Comparison of ENCODE assay signal across 9 mouse cellular contexts in genomic region chr12:103241311-103242082, GRCm38 (mm10). TPM values are rescaled to one million over a fixed set of nuclear protein-coding genes. Genes with fewer than 3 reads are reported as not detected.
DNase-seq lines count a peak whose midpoint lies in the region; ATAC-seq and TF ChIP-seq lines count a peak whose summit lies in the region.
"Had no signal": no experiment of that assay in that cellular context is flagged by ENCODE, and none has a peak within 500 bp of the region (broad histone marks: within the 10 kb centered on the region; RNA-seq: fewer than 3 reads in every experiment).

No protein-coding gene starts in this region.

- H3K9ac ChIP-seq in hindbrain, embryonic 13.5 days, result peak overlapping the region; percentile 82
- peak overlapping the region; percentile 89 for H3K9ac ChIP-seq in midbrain, embryonic 12.5 days (replicated peaks)

- no peaks in the 10 kb centered on the region; the same call in 1 of the 2 replicates for H3K4me1 ChIP-seq in kidney, adult 2 months (ENCODE audit: control insufficient read depth, insufficient read depth, low read length)
- peaks cover 24% of the 10 kb centered on the region for H3K4me1 ChIP-seq in hindbrain, embryonic 13.5 days (replicated peaks)
- H3K4me1 ChIP-seq in midbrain, embryonic 12.5 days, result peaks cover 22% of the 10 kb centered on the region

- H3K4me2 ChIP-seq in hindbrain, embryonic 13.5 days, result peak overlapping the region; percentile 96
- peak overlapping the region; percentile 94 for H3K4me2 ChIP-seq in midbrain, embryonic 12.5 days (replicated peaks)

- no peak for TF ChIP-seq POLR2A in kidney, adult 2 months (IDR thresholded peaks at IDR 0.05; ENCODE audit: low read depth, low read length)
- TF ChIP-seq POLR2A in brain, embryonic 14.5 days (IDR thresholded peaks at IDR 0.05; ENCODE audit: borderline replicate concordance, extremely low read depth, insufficient read depth, insufficient read length, poor library complexity, severe bottlenecking), result no peak

- no peak overlapping the region for H3K27ac ChIP-seq in kidney, adult 2 months (ENCODE audit: insufficient read depth, low read depth, low read length)
- H3K27ac ChIP-seq in hindbrain, embryonic 13.5 days, result peak overlapping the region; percentile 76; the same call in 1 of the 2 replicates
- peak overlapping the region; percentile 84; the same call in 1 of the 2 replicates for H3K27ac ChIP-seq in midbrain, embryonic 12.5 days (replicated peaks)
- H3K27ac ChIP-seq: macrophage had no signal

- H3K9me3 ChIP-seq in hindbrain, embryonic 13.5 days, result no peaks in the 10 kb centered on the region
- no peaks in the 10 kb centered on the region for H3K9me3 ChIP-seq in midbrain, embryonic 12.5 days

- H3K4me3 ChIP-seq in kidney, adult 2 months (ENCODE audit: insufficient read depth, low read depth, low read length), result peak overlapping the region; percentile 48
- H3K4me3 ChIP-seq in hindbrain, embryonic 13.5 days, result peak overlapping the region; percentile 71
- H3K4me3 ChIP-seq in midbrain, embryonic 12.5 days, result peak overlapping the region; percentile 82

- H3K27me3 ChIP-seq in kidney, adult 2 months (replicated peaks; ENCODE audit: control insufficient read depth, insufficient read depth, low read length), result no peaks in the 10 kb centered on the region
- H3K27me3 ChIP-seq in hindbrain, embryonic 13.5 days, result peaks cover 52% of the 10 kb centered on the region
- peaks cover 47% of the 10 kb centered on the region for H3K27me3 ChIP-seq in midbrain, embryonic 12.5 days

- peak; percentile 67 for ATAC-seq in hindbrain, embryonic 13.5 days (ENCODE audit: low FRiP score)
- ATAC-seq in midbrain, embryonic 12.5 days (ENCODE audit: low FRiP score, low read depth), result peak; percentile 57

- H3K36me3 ChIP-seq in kidney, adult 2 months (ENCODE audit: control insufficient read depth, insufficient read depth, low read length), result no peaks in the 10 kb centered on the region
- no peaks in the 10 kb centered on the region for H3K36me3 ChIP-seq in hindbrain, embryonic 13.5 days
- no peaks in the 10 kb centered on the region for H3K36me3 ChIP-seq in midbrain, embryonic 12.5 days

- no peak for DNase-seq in kidney, adult 2 months
- DNase-seq in kidney, adult 8-10 months, result no peak
- DNase-seq in brain, embryonic 14.5 days (ENCODE audit: low read depth), result peak; percentile 36
- no peak for DNase-seq in cerebellum, adult 11 months
- DNase-seq in T-cell, adult 2 months (ENCODE audit: low spot score), result no peak
- DNase-seq in testis, postnatal 10 days (ENCODE audit: low spot score), result no peak

- no peak for TF ChIP-seq CTCF in kidney, adult 2 months (conservative IDR thresholded peaks at IDR 0.05; ENCODE audit: insufficient read depth, insufficient read length, low read depth, low read length)
- no peak for TF ChIP-seq CTCF in brain, embryonic 14.5 days (IDR thresholded peaks at IDR 0.05; ENCODE audit: borderline replicate concordance, extremely low read depth, insufficient read depth, insufficient read length)

- WGBS in kidney, adult 2 months, result 28% methylated on average over 36 of the region's 36 CpGs
- 10% methylated on average over 36 of the region's 36 CpGs for WGBS in hindbrain, embryonic 13.5 days
- WGBS in midbrain, embryonic 12.5 days, result 6% methylated on average over 36 of the region's 36 CpGs

RNA-seq across cellular contexts. Expression of gene Prima1, which starts 0.5 kb away (rescaled TPM):
- polyA plus RNA-seq in kidney, adult 2 months (2012; rRNA removed), result 6.5 and 6.6 TPM in 2 replicates
- polyA plus RNA-seq in brain, embryonic 14.5 days (2012; rRNA removed), result 2.3 and 2.6 TPM in 2 replicates
- polyA plus RNA-seq in hindbrain, embryonic 13.5 days (2015; fragmentation: Nextera tagmentation; extraction: Ambion mirVana), result 1.3 and 1.7 TPM in 2 replicates
- polyA plus RNA-seq in midbrain, embryonic 12.5 days (2016; fragmentation: Nextera tagmentation; extraction: Ambion mirVana), result 2.9 and 3.0 TPM in 2 replicates
- polyA plus RNA-seq: macrophage had no signal
